Mouse (Mus musculus): Measurements from ENCODE around the gene Ssbp3. TPM values are rescaled to one million over a fixed set of nuclear protein-coding genes. Genes with fewer than 3 reads are reported as not detected.

The Ssbp3 gene
- total and polyA plus RNA-seq, 2 experiments = 12.9 to 36.7 TPM

DNA sequence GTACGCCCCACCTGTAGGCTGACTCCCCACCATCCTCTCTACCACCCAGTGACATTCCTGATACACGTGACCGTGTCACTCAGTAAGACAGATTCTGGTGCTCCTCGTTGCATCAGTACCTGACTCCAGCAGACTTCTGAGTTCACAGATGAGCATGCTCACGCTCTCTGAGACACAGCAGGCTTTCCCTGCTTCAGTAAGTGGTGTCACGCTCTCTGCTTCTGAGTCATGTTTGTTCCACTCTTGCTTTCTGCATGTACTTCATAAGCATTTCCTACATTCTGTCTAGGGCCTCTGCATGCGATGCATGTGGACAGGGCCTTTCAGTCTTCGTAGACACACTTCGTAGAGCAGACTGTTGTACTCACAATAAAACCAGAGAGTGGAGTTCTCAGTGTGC lies 161.8 kb downstream of the Ssbp3 start:
- Histone ChIP-seq H3K4me1 (ENCODE audit: control insufficient read depth, insufficient read depth, low read length) (no peaks in the 10 kb centered on the region; the same call in 1 of the 2 replicates), H3K9ac (ENCODE audit: low read depth, low read length) (no peak overlapping the region), H3K27me3 (ENCODE audit: control insufficient read depth, insufficient read depth, low read length) (no peaks in the 10 kb centered on the region), H3K4me3 (ENCODE audit: insufficient read depth, low read depth, low read length) (no peak overlapping the region), H3K36me3 (ENCODE audit: control insufficient read depth, insufficient read depth, low read length) (no peaks in the 10 kb centered on the region), H3K79me2 (ENCODE audit: control insufficient read depth, insufficient read depth, low read length) (no peaks in the 10 kb centered on the region), H3K27ac (replicated peaks; ENCODE audit: insufficient read depth, low read depth, low read length) (no peak overlapping the region)
- 96% methylated on average over 9 of the region's 9 CpGs for WGBS
- TF ChIP-seq CTCF (IDR thresholded peaks at IDR 0.05; ENCODE audit: low read depth, low read length) (no peak), POLR2A (IDR thresholded peaks at IDR 0.05; ENCODE audit: extremely low read depth, insufficient read depth, low read length) (no peak)
- DNase-seq (ENCODE audit: extremely low read depth, low read depth, low spot score) = no peak

- H3K79me2 ChIP-seq (ENCODE audit: control insufficient read depth, insufficient read depth, low read length) = no peaks in the 10 kb centered on the region
- no peak for DNase-seq (ENCODE audit: extremely low read depth, low read depth, low spot score)
- H3K27ac ChIP-seq (replicated peaks; ENCODE audit: insufficient read depth, low read depth, low read length) = no peak overlapping the region
- TF ChIP-seq CTCF (IDR thresholded peaks at IDR 0.05; ENCODE audit: low read depth, low read length) (no peak), POLR2A (IDR thresholded peaks at IDR 0.05; ENCODE audit: extremely low read depth, insufficient read depth, low read length) (no peak)
- no peaks in the 10 kb centered on the region for H3K27me3 ChIP-seq (ENCODE audit: control insufficient read depth, insufficient read depth, low read length)
- WGBS = 85% methylated on average over 5 of the region's 5 CpGs
- H3K36me3 ChIP-seq (ENCODE audit: control insufficient read depth, insufficient read depth, low read length) = no peaks in the 10 kb centered on the region
- H3K4me1 ChIP-seq (ENCODE audit: control insufficient read depth, insufficient read depth, low read length) = no peaks in the 10 kb centered on the region
- H3K9ac ChIP-seq (ENCODE audit: low read depth, low read length) = no peak overlapping the region
- H3K4me3 ChIP-seq (ENCODE audit: insufficient read depth, low read depth, low read length) = no peak overlapping the region
Observed at GRCm38 (mm10) chr4:107075456-107075855, 165.0 kb downstream of the Ssbp3 start.

DNA sequence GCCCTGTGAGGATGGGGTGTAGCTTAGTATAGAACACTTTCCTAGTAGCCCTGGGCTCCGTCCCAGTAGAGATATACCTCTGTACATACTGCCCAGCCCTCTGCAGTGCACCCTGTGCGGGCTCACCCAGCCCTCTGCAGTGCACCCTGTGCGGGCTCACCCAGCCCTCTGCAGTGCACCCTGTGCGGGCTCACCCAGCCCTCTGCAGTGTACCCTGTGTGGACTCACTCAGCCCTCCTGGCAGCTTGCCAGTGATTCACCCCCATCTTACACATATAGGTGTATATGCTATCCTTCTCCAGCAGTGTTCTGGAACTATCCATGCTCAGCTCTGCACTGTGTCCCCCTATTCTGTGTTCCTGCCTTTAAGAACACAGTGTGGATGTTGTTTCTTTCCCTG lies 168.4 kb downstream of the Ssbp3 start:
- no peaks in the 10 kb centered on the region for H3K36me3 ChIP-seq (ENCODE audit: control insufficient read depth, insufficient read depth, low read length)
- no peaks in the 10 kb centered on the region for H3K4me1 ChIP-seq (ENCODE audit: control insufficient read depth, insufficient read depth, low read length)
- no peaks in the 10 kb centered on the region for H3K79me2 ChIP-seq (ENCODE audit: control insufficient read depth, insufficient read depth, low read length)
- DNase-seq (ENCODE audit: extremely low read depth, low read depth, low spot score) = no peak
- H3K27me3 ChIP-seq (ENCODE audit: control insufficient read depth, insufficient read depth, low read length) = no peaks in the 10 kb centered on the region
- 96% methylated on average over 4 of the region's 4 CpGs for WGBS
- no peak overlapping the region for H3K27ac ChIP-seq (replicated peaks; ENCODE audit: insufficient read depth, low read depth, low read length)
- TF ChIP-seq CTCF (IDR thresholded peaks at IDR 0.05; ENCODE audit: low read depth, low read length) (no peak), POLR2A (IDR thresholded peaks at IDR 0.05; ENCODE audit: extremely low read depth, insufficient read depth, low read length) (no peak)
- H3K4me3 ChIP-seq (ENCODE audit: insufficient read depth, low read depth, low read length) = no peak overlapping the region
- no peak overlapping the region for H3K9ac ChIP-seq (ENCODE audit: low read depth, low read length)

- H3K27me3 ChIP-seq (ENCODE audit: control insufficient read depth, insufficient read depth, low read length) = no peaks in the 10 kb centered on the region
- H3K36me3 ChIP-seq (ENCODE audit: control insufficient read depth, insufficient read depth, low read length) = no peaks in the 10 kb centered on the region
- no peak overlapping the region for H3K4me3 ChIP-seq (ENCODE audit: insufficient read depth, low read depth, low read length)
- H3K79me2 ChIP-seq (ENCODE audit: control insufficient read depth, insufficient read depth, low read length) = no peaks in the 10 kb centered on the region
- no peaks in the 10 kb centered on the region for H3K4me1 ChIP-seq (ENCODE audit: control insufficient read depth, insufficient read depth, low read length)
- no peak for DNase-seq (ENCODE audit: extremely low read depth, low read depth, low spot score)
- H3K27ac ChIP-seq (replicated peaks; ENCODE audit: insufficient read depth, low read depth, low read length) = no peak overlapping the region
- no peak overlapping the region for H3K9ac ChIP-seq (ENCODE audit: low read depth, low read length)
- TF ChIP-seq CTCF (IDR thresholded peaks at IDR 0.05; ENCODE audit: low read depth, low read length) (no peak), POLR2A (IDR thresholded peaks at IDR 0.05; ENCODE audit: extremely low read depth, insufficient read depth, low read length) (no peak)
Observed at GRCm38 (mm10) chr4:107079716-107080115, 169.2 kb downstream of the Ssbp3 start.

DNA sequence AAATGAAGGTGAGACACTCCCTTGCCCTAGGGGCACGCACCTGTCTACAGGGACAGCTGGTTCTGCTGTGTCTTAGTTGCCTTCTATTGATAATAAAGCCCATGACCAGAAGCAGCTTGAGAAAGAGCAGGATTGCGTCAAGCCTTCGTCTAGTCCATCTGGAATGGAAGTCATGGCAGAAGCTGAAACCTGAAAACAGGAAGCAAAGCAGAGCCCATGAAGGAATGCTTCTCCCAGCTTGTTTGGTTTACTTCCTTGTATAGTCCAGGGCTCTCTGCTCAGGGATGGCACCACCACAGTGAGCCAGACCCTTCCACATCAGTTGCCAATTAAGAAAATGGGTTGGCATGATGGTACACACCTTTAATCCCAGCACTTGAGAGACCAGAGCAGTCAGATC lies 171.7 kb downstream of the Ssbp3 start:
- no peaks in the 10 kb centered on the region for H3K4me1 ChIP-seq (ENCODE audit: control insufficient read depth, insufficient read depth, low read length)
- no peak overlapping the region for H3K9ac ChIP-seq (ENCODE audit: low read depth, low read length)
- no peaks in the 10 kb centered on the region for H3K79me2 ChIP-seq (ENCODE audit: control insufficient read depth, insufficient read depth, low read length)
- peak; percentile 2 for DNase-seq (ENCODE audit: extremely low read depth, low read depth, low spot score)
- no peaks in the 10 kb centered on the region for H3K27me3 ChIP-seq (ENCODE audit: control insufficient read depth, insufficient read depth, low read length)
- TF ChIP-seq POLR2A (IDR thresholded peaks at IDR 0.05; ENCODE audit: extremely low read depth, insufficient read depth, low read length) = no peak
- no peak for TF ChIP-seq CTCF (IDR thresholded peaks at IDR 0.05; ENCODE audit: low read depth, low read length)
- 89% methylated on average over 3 of the region's 3 CpGs for WGBS
- no peak overlapping the region for H3K4me3 ChIP-seq (ENCODE audit: insufficient read depth, low read depth, low read length)
- no peak overlapping the region for H3K27ac ChIP-seq (replicated peaks; ENCODE audit: insufficient read depth, low read depth, low read length)
- H3K36me3 ChIP-seq (ENCODE audit: control insufficient read depth, insufficient read depth, low read length) = no peaks in the 10 kb centered on the region

- Histone ChIP-seq H3K36me3 (ENCODE audit: control insufficient read depth, insufficient read depth, low read length) (no peaks in the 10 kb centered on the region), H3K4me1 (ENCODE audit: control insufficient read depth, insufficient read depth, low read length) (no peaks in the 10 kb centered on the region), H3K4me3 (ENCODE audit: insufficient read depth, low read depth, low read length) (no peak overlapping the region), H3K27me3 (ENCODE audit: control insufficient read depth, insufficient read depth, low read length) (no peaks in the 10 kb centered on the region), H3K79me2 (ENCODE audit: control insufficient read depth, insufficient read depth, low read length) (no peaks in the 10 kb centered on the region), H3K27ac (replicated peaks; ENCODE audit: insufficient read depth, low read depth, low read length) (no peak overlapping the region), H3K9ac (ENCODE audit: low read depth, low read length) (no peak overlapping the region)
- WGBS = 92% methylated on average over 4 of the region's 4 CpGs
- DNase-seq (ENCODE audit: extremely low read depth, low read depth, low spot score) = no peak
- no peak for TF ChIP-seq CTCF (IDR thresholded peaks at IDR 0.05; ENCODE audit: low read depth, low read length)
- no peak for TF ChIP-seq POLR2A (IDR thresholded peaks at IDR 0.05; ENCODE audit: extremely low read depth, insufficient read depth, low read length)
Observed at GRCm38 (mm10) chr4:107083126-107083525, 172.6 kb downstream of the Ssbp3 start.
